Comparison of ENCODE assay signal across 1 mouse cellular context in genomic region chr11:97778918-97779317, GRCm38 (mm10).
A peak's percentile ranks its signal among the peaks of the same experiment; 100 is the strongest.
TF ChIP-seq lines count a peak whose summit lies in the region.

No protein-coding gene starts in this region.

TF ChIP-seq in CH12.LX, 34 proteins besides CTCF, POLR2A, EP300 and RAD21:
- TF ChIP-seq KAT2A (IDR thresholded peaks at IDR 0.05; ENCODE audit: insufficient replicate concordance, low read length) (no peak), ZMIZ1 (IDR thresholded peaks at IDR 0.05; ENCODE audit: low read depth, low read length) (0 out of 2 replicates have a peak, but pooled peaks have one; percentile 9), POLR2AphosphoS2 (IDR thresholded peaks at IDR 0.05; ENCODE audit: low read depth, low read length) (peak; percentile 79; the same call in 1 of the 2 replicates), ZKSCAN1 (IDR thresholded peaks at IDR 0.05; ENCODE audit: borderline replicate concordance, low read depth, low read length) (no peak), CHD1 (IDR thresholded peaks at IDR 0.05; ENCODE audit: low read depth, low read length) (peak; percentile 24; the same call in 1 of the 2 replicates)
